Mouse (Mus musculus) ES-Bruce4 (cell line): Measurements from ENCODE around the gene Xrcc3.

Source experiments
- CTCF ChIP-seq: IDR thresholded peaks from one replicate; pipeline ENCODE4 v1.8.1; 2011; ENCODE audit warnings: low read depth, low read length
- POLR2A ChIP-seq: IDR thresholded peaks from one replicate; pipeline ENCODE4 v1.8.1; 2011; ENCODE audit warnings: low read length; ENCODE audit not compliant: insufficient read depth

GRCm38 (mm10) chr12:111770651-111771050, 43.0 kb downstream of the Xrcc3 start:
- no peak for TF ChIP-seq POLR2A
- no peak for TF ChIP-seq CTCF
